Mouse (Mus musculus) adrenal gland, adult 10 weeks (tissue): ENCODE results near the gene Tssk1. TPM values are rescaled to one million over a fixed set of nuclear protein-coding genes. Genes with fewer than 3 reads are reported as not detected.

ENCODE experiments used
- polyA plus RNA-seq: library from polyadenylated mRNA; stranded (reverse); fragments of 350-450 nt; fragmentation: Illumina TruSeq; extraction: RNeasy Lipid Tissue Mini Kit (QIAGEN cat#74804); gene quantifications from one replicate; pipeline ENCODE4 v1.2.3, GENCODE M21; 2014; ENCODE audit warnings: low read depth, low replicate concordance

Tssk1 gene
- polyA plus RNA-seq, result not detected

GRCm38 (mm10) chr16:17893923-17894322 lies at the start of gene Tssk1:
TSS of gene Tssk1 (plus strand) at chr16:17894223.

GRCm38 (mm10) chr16:17891567-17891959 lies 2.5 kb upstream of the Tssk1 start, which contains the start of gene Gm20518:
TSS of gene Gm20518 (minus strand) at chr16:17891671.

GRCm38 (mm10) chr16:17898462-17898861 lies 4.4 kb downstream of the Tssk1 start, which contains the start of the genes Dgcr2 and Tssk2:
TSS of gene Dgcr2 (minus strand) at chr16:17898562.
TSS of gene Tssk2 (plus strand) at chr16:17898637.

GRCm38 (mm10) chr16:17911052-17911595 lies 17.1 kb downstream of the Tssk1 start, which contains the start of gene Ess2:
TSS of gene Ess2 (minus strand) at chr16:17911348.

GRCm38 (mm10) chr16:17914307-17915249 lies 20.6 kb downstream of the Tssk1 start, which contains the start of gene Gsc2:
TSS of gene Gsc2 (minus strand) at chr16:17915059.

GRCm38 (mm10) chr16:17928087-17928580 lies 34.1 kb downstream of the Tssk1 start, which contains the start of gene Slc25a1:
TSS of gene Slc25a1 (minus strand) at chr16:17928219.

Other genes starting within 250 kb of the Tssk1 start
- not detected for gene Ccdc74a, start 247.8 kb upstream of the Tssk1 start, polyA plus RNA-seq
- 13.5 TPM for gene Med15, start 161.3 kb upstream of the Tssk1 start, polyA plus RNA-seq
- gene Klhl22, start 134.6 kb upstream of the Tssk1 start, polyA plus RNA-seq, result 11.2 TPM
- not detected for gene Scarf2, start 96.9 kb upstream of the Tssk1 start, polyA plus RNA-seq
- not detected for gene B830017H08Rik, start 61.1 kb upstream of the Tssk1 start, polyA plus RNA-seq
- not detected for gene Car15, start 55.9 kb upstream of the Tssk1 start, polyA plus RNA-seq
- gene Gm20518, start 2.6 kb upstream of the Tssk1 start, polyA plus RNA-seq, result not detected
- 8.2 TPM for gene Dgcr2, start 4.3 kb downstream of the Tssk1 start, polyA plus RNA-seq
- gene Tssk2, start 4.4 kb downstream of the Tssk1 start, polyA plus RNA-seq, result not detected
- gene Ess2, start 17.1 kb downstream of the Tssk1 start, polyA plus RNA-seq, result 2.1 TPM
- gene Gsc2, start 20.8 kb downstream of the Tssk1 start, polyA plus RNA-seq, result not detected
- 36.7 TPM for gene Slc25a1, start 34.0 kb downstream of the Tssk1 start, polyA plus RNA-seq
- gene Vpreb2, start 86.2 kb downstream of the Tssk1 start, polyA plus RNA-seq, result not detected
- 6.9 TPM for gene Dgcr6, start 158.6 kb downstream of the Tssk1 start, polyA plus RNA-seq
- 0.76 TPM for gene Prodh, start 196.0 kb downstream of the Tssk1 start, polyA plus RNA-seq
- not detected for gene Rtn4r, start 233.4 kb downstream of the Tssk1 start, polyA plus RNA-seq